Mouse (Mus musculus) liver, adult (tissue): ENCODE results near the gene B4galt7.

Experiments used
- GATA4 ChIP-seq: IDR thresholded peaks from 2 replicates; pipeline ENCODE4 v1.6.1; 2014; ENCODE audit warnings: mild to moderate bottlenecking, low read length; ENCODE audit not compliant: insufficient replicate concordance

Gene B4galt7

GRCm38 (mm10) chr13:55599566-55600540 lies at the start of gene B4galt7:
Gene B4galt7, plus strand, starts transcription at chr13:55599896.
- TF ChIP-seq GATA4, result no peak

GRCm38 (mm10) chr13:55555921-55556320 lies 43.8 kb upstream of the B4galt7 start:
- TF ChIP-seq GATA4, result no peak

GRCm38 (mm10) chr13:55557499-55557898 lies 42.2 kb upstream of the B4galt7 start:
- no peak for TF ChIP-seq GATA4

GRCm38 (mm10) chr13:55563266-55563879 lies 36.3 kb upstream of the B4galt7 start:
- TF ChIP-seq GATA4, result no peak

- no peak for TF ChIP-seq GATA4
These were observed 32.7 kb upstream of the B4galt7 start for GRCm38 (mm10) chr13:55567001-55567400.

- no peak for TF ChIP-seq GATA4
These were observed 31.7 kb upstream of the B4galt7 start for GRCm38 (mm10) chr13:55567949-55568348.

GRCm38 (mm10) chr13:55569726-55570285 lies 29.9 kb upstream of the B4galt7 start:
- TF ChIP-seq GATA4, result no peak

- TF ChIP-seq GATA4, result no peak
These were observed 29.3 kb upstream of the B4galt7 start for GRCm38 (mm10) chr13:55570286-55570973.

- no peak for TF ChIP-seq GATA4
These were observed 28.5 kb upstream of the B4galt7 start, which contains the start of gene Fam193b for GRCm38 (mm10) chr13:55571027-55571751. Gene Fam193b, minus strand, starts transcription at chr13:55571120.

GRCm38 (mm10) chr13:55571977-55572376 lies 27.7 kb upstream of the B4galt7 start:
- no peak for TF ChIP-seq GATA4

- no peak for TF ChIP-seq GATA4
These were observed 26.3 kb upstream of the B4galt7 start, which contains the start of gene Tmed9 for GRCm38 (mm10) chr13:55573432-55573831. Gene Tmed9, plus strand, starts transcription at chr13:55573732.

- TF ChIP-seq GATA4, result no peak
These were observed 25.4 kb upstream of the B4galt7 start for GRCm38 (mm10) chr13:55574321-55574720.

- TF ChIP-seq GATA4, result no peak
These were observed 23.8 kb upstream of the B4galt7 start for GRCm38 (mm10) chr13:55575932-55576331.

- TF ChIP-seq GATA4, result no peak
These were observed 21.6 kb upstream of the B4galt7 start for GRCm38 (mm10) chr13:55578086-55578485.
